Mouse (Mus musculus) lung, postnatal 4 days (tissue): Measurements from ENCODE around the gene Hcn2.
"Not testable (repeated sequence)": the region's sequence is repeated elsewhere in the genome, so short reads cannot be mapped to it uniquely, and the experiment has no call there.

Experiments
- DNase-seq, 2 experiments: peaks; one replicate each; pipeline ENCODE4 v3.0.0; 2021

The Hcn2 gene

DNA sequence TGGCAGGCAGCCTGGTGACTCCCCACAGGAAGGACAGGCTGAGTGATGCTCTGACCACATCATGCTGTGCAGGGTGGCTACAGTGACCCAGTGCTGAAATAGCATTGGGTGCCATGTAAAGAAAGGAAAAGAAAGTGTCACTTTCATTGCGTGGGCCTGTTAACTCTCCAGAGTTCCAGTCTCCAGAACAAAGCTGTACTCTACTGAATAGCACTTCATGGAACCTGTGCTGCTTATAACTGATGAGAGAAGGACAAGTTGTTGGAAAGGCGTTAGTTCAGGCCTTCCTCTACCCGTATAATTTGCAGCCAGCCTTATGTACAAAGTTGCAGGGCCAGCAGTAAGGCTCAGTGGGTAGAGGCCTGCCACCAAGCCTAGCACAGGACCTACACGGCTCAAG is 27.7 kb upstream of the Hcn2 start, which contains the start of gene Gzmm:
Gene Gzmm, plus strand, starts transcription at position 301 of the 400 bp plus-strand sequence.
- no peak for DNase-seq

DNA sequence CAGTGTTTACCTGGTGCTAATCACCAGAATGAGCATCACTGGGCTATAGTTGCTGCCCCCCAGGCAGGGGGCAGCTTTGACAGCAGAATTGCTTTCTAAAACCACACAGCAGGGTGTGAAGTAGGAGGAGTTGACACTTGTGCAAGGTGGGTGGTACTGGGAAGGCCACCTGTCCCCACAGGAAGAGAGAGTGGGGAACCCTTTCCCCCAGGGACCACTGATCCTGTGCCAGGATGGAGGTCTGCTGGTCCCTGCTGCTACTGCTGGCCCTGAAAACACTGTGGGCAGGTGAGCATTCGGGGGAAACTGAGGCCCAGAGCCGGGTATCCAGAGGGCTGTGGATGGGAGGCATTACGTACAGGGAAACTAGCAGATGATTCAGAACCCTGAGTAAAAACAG is 27.3 kb upstream of the Hcn2 start:
- peak in 1 of 2 experiments; percentile 3 for DNase-seq

DNA sequence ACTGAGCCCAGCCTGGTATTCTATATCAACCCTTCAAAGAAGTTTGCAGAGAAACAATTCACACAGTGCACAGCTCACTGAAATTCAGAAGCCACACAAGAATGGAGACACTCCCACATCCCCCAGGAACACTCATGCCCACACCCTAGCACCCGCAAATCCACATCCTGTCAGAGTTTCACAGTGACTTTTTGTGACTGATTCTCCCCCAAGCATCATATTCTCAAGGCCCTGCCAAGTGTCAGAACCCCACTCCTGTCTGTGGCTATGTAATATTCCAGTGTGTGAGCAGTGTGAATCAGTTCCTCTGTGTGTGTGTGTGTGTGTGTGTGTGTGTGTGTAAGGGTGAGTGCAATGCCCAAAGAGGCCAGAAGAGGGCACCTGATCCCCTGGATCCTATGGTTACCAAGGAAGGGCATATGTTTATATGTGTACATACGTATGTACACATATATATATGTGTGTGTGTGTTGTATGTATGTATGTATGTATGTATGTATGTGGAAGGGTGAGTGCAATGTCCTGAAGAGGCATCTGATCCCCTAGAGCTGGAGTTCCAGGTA is 24.4 kb upstream of the Hcn2 start:
- DNase-seq = no peak

DNA sequence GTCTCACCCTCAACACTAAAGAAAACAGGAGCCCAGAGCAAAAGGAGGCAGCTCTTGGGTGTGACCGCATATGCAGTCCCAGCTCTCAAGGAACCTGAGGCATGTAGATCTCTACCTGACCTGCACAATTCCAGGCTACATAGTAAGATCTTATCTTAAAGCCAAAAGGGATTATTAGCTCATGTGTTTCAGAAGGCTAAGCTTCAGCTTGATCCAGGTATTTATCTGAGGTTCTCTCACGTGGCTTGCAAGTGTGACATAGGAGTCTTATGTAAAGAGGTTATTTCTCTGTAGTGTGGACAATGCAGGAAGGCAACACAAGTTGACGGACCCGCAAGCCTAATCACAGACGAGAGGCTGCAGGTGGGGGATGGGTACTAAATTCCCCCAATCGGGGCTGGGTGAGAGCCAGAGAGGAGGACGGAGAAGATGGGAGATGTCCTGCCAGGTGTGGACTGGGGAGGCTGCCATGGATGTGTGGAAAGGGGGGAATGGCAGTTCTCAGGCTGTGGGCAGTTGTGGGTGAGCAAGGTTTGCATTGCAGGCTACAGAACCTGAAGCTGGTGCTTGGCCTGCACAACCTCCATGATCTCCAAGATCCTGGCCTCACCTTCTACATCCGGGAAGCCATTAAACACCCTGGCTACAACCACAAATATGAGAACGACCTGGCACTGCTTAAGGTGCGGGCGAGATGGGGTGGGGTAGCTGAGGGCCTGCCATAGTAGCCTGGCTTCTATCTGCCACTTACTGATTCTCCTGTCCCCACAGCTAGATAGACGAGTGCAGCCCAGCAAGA is 22.7 kb upstream of the Hcn2 start:
- no peak for DNase-seq

DNA sequence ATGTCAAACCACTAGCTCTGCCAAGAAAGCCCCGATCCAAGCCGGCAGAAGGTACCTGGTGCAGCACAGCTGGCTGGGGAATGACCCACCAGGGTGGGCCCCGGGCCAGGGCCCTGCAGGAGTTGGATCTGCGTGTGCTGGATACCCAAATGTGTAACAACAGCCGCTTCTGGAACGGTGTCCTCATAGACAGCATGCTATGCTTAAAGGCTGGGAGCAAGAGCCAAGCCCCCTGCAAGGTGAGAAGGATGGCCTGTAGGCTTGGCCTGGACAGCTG is 22.1 kb upstream of the Hcn2 start:
- DNase-seq = no peak

DNA sequence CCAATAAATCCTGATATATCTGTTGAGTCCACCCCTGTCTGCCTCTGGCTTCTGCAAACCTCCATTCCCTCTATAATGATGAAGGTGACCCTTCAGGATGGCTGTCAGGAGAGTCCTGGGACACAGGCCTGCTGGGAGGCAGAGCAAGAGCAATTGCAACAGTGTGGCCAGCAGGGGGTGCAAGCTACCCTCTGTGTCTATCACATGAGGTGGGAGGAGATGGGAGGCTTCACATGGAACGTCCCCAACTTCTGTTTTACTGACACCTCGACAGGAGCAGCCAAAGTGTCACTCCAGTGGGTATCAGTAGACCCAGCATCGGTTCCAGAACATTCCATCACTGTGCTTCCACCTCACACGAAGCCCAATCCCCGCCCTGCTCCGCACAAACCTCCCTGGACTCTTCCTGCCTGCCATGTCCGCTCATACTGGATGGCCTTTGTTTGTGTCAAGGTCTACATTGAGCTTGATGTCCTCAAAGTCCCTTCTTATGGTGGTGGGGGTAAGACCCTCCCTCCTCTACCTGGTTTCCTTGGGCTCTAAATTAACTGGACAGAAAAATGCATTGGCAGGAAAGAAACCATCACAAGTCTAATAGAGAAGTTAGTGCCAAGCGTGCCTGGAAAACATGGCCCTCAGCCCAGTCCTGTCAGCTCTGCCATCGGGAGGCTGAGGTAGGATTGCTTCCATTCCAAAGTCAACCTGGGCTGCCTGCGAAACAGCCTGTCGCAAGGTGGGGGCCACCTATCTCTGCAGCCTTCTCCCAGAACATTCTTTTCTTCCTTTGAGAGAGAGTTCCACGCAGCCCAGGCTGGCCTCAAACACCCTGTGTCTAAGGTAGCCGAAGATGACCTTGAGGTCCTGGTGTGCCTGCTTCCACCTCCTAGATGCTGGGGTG is 21.0 kb upstream of the Hcn2 start:
- DNase-seq = peak; percentile 82 to 85

DNA sequence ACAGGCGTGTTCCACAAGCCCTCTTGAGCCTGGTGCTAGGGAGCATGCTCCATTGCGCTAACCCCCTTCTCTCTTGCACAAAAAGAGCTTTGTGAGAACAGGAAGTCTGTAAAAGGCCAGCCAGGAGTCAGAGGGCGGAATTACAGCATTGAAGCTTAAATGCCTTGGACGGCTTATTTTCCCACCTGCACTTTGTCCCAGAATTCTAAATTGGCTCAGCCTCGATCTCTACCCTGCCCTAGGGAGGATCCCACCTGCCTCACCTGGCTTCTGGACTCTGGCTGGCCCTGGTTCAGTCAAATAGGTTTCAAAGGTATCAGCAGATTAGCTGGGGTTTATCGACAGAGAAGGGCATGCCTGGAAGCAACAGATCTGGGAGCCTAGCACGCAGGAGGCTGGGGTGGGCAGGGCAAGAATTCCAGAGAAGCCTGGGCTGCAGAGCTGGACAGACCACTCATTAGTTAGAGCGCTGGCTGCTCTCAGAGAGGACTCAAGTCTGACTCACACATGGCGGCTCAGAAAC is 20.2 kb upstream of the Hcn2 start:
- DNase-seq = peak; percentile 46 to 56

DNA sequence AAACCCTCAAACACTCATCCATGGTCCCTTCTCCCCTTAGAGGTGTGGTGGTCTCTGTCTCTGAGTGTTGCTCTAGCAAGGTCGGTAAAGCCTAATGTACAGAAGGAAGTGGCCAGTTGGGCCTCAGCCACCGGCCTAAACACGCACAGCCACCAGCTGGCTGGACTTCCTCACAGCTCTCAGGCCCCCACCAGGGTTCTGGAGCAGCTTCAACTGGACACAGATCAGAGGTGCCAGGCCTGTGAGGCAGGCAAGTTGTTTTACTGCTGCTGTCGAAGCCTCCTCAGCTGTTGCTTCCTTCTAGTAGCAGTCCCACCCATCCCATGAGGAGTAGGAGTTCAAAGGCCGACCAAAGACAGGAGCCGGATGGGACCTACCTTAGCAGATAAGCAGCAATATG is 18.5 kb upstream of the Hcn2 start:
- peak; percentile 61 to 86 for DNase-seq

DNA sequence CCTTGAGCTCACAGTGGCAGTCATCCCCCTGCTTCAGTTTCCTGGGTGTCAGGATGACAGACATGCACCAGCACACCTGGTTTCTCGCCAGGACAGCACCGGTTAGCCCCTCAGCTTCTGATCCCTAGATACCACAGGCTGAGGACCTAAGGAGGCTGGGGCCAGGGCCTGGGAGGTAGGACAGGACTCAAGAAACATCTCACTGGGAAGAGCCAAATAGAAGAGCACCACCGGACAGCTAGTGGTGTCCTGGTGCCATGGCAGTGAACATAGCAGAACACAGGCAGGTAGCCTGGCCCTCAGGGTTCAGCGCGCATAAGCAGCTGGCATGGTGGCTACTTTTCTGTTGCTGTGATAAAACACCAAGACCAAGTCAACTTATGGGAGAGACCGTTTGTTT is 18.0 kb upstream of the Hcn2 start:
- DNase-seq = no peak

DNA sequence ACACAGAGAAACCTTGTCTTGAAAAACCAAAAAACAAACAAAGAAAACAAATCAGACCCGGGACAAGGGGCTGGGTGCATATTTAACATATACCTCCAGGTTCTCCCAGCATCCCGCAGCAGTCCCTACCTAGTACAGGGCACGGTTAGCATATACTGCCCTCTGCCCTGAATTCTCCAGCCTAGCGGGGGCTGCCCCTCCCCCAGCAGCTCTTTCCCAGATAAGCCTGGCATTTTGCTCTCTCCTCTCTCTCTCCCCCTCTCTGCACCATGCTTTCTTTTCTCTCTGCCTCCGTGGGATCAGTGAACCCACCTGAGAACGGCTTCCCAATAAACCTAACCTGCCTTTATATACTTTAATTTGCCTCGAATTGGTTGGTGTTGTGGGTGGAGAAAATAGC is 15.8 kb upstream of the Hcn2 start:
- DNase-seq = no peak

DNA sequence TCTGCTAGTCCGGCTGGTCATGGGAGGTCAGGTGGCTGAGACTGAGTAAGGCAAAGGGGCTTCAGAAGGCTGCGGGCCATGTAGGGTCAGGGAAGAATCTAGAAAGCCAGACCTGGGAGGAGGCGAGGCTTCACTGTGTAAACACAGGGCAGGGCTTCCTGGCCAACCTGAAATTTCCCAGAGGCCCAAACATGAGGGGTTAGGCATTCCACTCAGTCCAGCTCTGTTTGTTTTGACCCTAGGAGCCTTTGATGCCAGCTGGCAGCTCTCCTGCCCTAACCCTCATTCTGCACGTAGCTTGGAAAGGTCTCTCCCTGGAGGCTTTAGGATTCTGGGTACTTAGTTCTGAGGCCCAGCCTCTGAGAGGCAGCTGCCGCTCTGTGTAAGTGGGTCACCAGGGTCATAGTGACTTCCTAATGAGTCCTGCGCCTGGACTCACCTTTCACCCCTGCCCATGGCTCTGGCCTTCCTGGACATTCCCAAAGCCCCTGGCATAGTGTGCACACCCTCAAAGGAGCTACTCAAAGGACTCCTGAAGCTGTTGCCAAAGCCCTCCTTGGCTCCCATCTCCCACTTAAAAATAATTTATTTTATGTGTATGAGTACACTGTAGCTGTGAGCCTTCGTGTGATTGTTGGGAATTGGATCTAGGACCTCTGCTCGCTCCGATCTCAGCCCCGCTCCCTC is 14.8 kb upstream of the Hcn2 start:
- peak; percentile 76 to 90 for DNase-seq

DNA sequence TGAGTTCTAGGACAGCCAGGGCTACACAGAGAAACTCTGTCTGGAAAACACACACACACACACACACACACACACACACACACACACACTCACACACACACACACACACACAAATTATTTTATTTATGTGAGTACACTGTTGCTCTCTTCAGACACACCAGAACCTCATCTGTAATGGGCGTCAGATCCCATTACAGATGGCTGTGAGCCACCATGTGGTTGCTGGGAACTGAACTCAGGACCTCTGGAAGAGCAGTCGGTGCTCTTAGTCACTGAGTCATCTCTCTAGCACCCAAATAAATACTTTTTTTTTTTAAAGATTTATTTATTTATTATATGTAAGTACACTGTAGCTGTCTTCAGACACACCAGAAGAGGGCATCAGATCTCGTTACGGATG is 13.5 kb upstream of the Hcn2 start:
- not testable (repeated sequence) for DNase-seq

DNA sequence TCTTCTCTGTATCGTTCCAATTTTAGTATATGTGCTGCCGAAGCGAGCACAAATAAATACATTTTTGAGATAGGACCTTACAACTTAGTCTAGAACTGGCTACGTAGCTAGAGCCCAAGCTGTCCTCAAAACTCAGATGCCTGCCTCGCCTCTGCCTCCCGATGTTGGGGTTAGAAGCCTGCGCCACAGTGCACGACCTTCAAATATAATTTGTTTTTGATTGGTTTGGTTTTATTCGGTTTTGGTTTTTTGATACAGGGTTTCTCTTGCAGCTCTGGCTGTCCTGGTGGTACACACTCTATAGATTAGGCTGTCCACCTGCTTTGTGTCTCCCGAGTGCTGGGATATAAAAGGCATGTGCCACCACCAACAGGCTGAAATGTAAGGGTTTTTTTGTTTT is 12.9 kb upstream of the Hcn2 start:
- DNase-seq = no peak

DNA sequence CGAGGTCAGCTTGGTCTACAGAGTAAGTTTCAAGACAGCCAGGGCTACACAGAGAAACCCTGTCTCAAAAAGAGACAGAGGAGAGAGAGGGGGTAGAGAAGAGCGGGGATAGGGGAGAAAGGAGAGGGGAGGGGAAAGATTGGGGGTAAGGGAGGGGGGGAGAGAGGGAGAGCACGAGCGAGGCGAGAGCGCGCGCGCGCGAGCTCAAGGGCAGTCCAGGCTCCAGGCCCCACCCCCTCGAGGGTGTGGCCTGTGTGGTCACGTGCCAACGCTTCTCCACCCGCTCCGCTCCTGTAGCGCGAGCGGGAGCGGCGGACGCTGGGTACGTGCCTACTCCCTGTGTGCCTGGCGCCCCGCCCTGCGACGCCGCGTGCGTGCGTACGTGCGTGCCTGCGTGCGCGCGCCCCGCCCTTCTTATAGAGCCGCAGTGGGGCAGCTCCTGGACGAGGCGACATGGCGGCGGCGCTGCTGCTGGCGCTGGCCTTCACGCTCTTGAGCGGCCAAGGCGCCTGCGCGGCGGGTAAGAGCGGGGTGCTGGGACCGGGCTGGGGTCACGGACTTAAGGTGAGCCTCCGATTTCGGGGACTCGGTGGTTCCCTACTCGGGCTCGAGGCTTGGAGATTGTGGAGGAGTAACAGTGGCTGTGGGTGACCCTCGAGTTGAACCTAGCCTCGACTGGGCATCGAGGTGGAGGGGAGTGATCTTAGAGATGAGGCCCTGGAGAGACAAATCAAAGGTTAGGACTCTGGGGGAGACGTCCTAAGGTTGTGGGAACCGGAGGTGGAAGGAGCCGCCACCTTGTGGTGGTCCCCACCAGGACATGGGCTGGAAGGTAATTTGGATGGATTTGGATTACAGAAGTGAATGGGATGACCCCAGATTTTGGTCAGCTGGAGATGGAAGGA is 12.1 kb upstream of the Hcn2 start, which contains the start of gene Bsg:
Gene Bsg, plus strand, starts transcription at position 427 of the 905 bp plus-strand sequence.
- peak; percentile 99 to 100 for DNase-seq

DNA sequence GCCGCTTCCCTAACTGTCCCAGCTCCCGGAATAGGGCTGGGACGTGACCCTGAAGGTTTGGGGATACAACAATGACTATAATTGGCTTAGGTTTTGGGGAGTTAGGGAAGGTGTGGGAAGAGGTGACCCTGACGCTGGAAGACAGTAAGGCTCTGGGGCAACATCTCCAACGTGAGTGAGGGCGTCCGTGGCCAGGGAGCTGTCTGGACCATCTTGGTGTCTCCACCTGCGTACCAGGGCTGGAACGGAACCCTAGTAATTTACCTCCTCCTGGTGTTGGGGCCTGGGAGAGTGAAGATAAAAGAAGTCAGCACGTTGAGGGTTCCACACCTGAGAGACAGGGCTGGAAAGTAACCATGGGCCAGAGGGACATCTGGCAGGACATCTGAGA is 11.5 kb upstream of the Hcn2 start:
- no peak for DNase-seq

DNA sequence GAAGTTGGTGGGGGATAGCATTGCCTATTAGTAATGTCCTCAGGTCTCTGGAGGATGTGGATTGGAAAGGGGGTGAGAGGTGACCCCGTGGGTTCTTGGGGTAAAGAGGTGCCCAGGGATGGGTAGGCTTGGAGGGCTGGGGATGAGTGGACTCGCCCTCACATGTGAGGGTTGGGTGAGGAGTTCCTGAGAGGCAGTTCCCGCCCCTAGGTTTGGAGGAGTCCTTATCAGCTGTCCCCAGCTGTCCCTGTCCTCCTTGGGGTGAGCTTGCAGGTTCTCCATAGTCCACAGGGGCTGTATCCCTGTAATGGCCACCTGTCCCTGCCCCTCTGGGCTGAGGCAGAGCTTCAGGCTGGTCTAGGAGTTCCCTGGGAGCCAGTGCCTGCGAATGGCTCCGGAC is 10.5 kb upstream of the Hcn2 start:
- DNase-seq = no peak

DNA sequence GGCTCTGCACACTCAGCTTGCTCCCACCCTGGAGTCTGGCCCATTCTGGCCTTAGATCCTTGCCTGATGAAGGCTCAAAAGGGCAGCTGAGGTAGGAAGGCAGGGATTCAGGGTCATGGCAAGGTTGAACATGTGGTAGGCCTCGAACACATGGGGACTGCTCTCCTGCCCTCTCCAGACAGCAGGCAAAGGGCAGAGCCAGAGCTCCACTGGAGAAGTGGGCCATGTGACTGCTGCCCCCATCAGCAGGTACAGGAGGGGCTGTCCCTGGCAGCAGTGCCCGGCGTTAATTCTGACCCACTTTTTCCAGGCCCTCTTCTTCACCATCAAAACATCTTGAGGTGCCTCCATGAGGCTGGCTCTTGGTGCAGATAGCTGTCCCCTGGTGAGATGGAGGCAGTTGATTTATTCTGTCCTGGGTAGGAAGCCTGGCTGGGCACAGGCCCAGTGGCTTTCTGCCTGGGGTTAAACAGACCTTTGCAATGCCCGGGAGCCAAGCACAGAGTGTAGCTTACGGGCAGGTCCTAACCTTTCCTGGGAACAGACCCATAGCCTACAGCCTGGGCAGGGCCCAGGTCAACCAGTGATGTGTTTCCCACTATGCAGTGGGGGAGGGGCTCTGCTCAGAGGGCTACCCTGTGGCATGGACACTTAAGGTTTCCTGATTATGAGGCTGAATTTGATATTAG is 9.9 kb upstream of the Hcn2 start:
- DNase-seq = no peak

DNA sequence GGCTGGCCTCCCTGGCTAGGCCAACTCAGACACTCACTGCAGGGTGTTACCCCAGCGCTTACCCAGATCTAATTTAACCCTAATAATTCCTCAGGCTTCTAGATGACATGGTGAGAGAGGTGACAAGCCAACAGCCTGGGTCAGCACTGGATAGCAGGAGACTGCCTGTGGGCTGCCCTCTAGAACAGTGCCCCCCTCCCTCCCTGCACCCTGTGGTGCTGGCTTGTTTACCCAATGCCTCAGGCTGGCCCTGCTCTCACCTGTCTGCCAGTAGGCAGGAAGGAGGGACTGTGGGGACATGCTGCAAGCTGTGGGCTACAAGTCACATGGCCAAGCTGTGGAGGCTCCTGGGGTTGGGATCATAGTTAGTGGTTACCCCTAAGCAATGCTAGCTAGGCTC is 9.3 kb upstream of the Hcn2 start:
- DNase-seq = no peak

DNA sequence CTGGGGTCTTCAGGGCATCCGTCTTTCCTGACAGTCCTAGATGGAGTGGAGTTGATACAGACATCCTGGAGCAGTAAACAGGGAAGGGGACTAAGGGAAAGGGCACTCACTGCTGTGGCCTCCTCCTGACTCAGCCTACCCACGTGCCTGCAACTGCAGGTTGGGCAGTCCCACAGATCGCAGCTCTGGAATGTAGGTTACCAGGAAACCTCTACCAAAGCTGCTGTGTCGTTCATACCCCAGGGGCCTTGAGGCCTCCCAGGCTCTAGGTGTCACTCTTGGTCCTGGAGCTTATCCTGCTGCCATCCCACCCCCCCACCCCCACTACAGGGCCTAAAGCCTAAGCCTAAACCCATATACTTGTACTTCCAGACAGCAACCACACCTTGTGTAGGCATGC is 8.7 kb upstream of the Hcn2 start:
- DNase-seq = no peak

DNA sequence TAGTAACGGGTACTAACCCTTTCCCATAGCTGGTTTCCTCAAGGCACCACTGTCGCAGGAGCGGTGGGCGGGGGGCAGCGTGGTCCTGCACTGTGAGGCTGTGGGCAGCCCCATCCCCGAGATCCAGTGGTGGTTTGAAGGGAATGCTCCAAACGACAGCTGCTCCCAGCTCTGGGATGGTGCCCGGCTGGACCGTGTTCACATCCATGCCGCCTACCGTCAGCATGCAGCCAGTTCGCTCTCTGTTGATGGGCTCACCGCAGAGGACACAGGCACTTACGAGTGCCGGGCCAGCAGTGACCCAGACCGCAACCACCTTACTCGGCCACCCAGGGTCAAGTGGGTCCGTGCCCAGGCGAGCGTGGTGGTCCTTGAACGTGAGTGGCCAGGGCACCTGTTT is 7.8 kb upstream of the Hcn2 start:
- no peak for DNase-seq

DNA sequence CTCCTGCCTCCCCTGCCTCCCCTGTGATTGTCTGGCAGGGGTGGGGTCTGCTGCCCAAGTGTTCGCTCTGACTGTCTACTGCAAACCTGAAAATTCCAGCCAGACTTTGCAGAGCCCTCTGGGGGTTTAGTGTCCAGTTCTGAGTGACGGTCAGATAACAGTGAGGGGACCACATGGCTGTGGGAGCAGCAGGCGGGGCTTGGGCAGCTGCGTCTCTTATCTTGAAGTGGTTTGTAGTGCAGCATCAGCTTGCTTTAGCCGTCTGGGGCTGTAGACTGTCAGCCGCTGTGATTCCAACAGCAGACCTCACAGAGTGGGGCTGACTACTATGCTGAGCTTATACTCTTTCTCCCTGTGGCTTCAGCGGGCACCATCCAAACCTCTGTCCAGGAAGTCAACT is 7.1 kb upstream of the Hcn2 start:
- DNase-seq = no peak
